ENCODE assay signal across 8 mouse cellular contexts in the genomic region with DNA sequence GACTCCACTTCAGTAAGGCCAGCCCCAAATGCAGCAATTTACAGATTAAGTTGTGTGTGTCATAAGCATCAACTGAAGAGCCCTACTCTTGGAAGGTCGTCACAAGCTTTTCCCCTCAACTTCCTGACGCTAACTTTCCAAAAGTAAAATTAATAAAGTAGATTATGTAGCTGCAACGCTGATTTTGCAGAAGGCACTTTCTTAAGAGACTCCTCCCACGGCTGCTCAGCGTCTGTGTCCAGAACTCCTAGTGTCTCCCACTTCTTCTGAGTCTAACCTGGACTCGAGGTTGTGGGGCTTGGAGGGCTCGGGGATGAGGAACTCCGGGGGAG. TPM values are rescaled to one million over a fixed set of nuclear protein-coding genes. Genes with fewer than 3 reads are reported as not detected.
DNase-seq lines count a peak whose midpoint lies in the region; ATAC-seq and TF ChIP-seq lines count a peak whose summit lies in the region.

No protein-coding gene starts in this region.

- peak; percentile 54 for DNase-seq in embryo, embryonic 10 days (ENCODE audit: low spot score)
- no peak for DNase-seq in embryo, embryonic 10.5 days (ENCODE audit: low spot score)
- DNase-seq in limb, embryonic 11.5 days (ENCODE audit: low spot score): no peak
- DNase-seq in left cerebral cortex, postnatal 36 days (ENCODE audit: low spot score in 2 of 2): no peak
- DNase-seq in right cerebral cortex, postnatal 36 days (ENCODE audit: low spot score in 2 of 2): no peak

- H3K9ac ChIP-seq in limb, embryonic 11.5 days (ENCODE audit: low read length): peak overlapping the region; percentile 96

- no peak for ATAC-seq in megakaryocyte, adult 5-6 weeks (ENCODE audit: poor library complexity, severe bottlenecking)
- no peak for ATAC-seq in limb, embryonic 11.5 days (ENCODE audit: insufficient number of reproducible peaks, low FRiP score, low TSS enrichment, low read depth)

- no peaks in the 10 kb centered on the region for H3K9me3 ChIP-seq in megakaryocyte, embryonic 14.5 days
- no peaks in the 10 kb centered on the region for H3K9me3 ChIP-seq in limb, embryonic 11.5 days (ENCODE audit: control insufficient read depth, low read length)

- TF ChIP-seq CTCF in small intestine, adult 2 months (IDR thresholded peaks at IDR 0.05; ENCODE audit: extremely low read depth, insufficient read length, insufficient replicate concordance, low read depth, low read length): no peak

- intact Hi-C loops in left cerebral cortex, postnatal 36 days (cut with DNase I): loop anchor here (5.0 kb wide), 2 partner anchors 74 to 141 kb away; no protein-coding TSS in a partner anchor

- H3K4me1 ChIP-seq in megakaryocyte, embryonic 14.5 days: peaks cover 57% of the 10 kb centered on the region
- peaks cover 9% of the 10 kb centered on the region for H3K4me1 ChIP-seq in limb, embryonic 11.5 days (ENCODE audit: control insufficient read depth, insufficient read depth, low read length)
- H3K4me1 ChIP-seq in small intestine, adult 2 months (ENCODE audit: control insufficient read depth, insufficient read depth, insufficient read length, low read length): peaks cover 19% of the 10 kb centered on the region; the same call in 1 of the 2 replicates

- H3K27me3 ChIP-seq in megakaryocyte, embryonic 14.5 days (replicated peaks): no peaks in the 10 kb centered on the region
- no peaks in the 10 kb centered on the region for H3K27me3 ChIP-seq in limb, embryonic 11.5 days (ENCODE audit: control insufficient read depth, insufficient read depth, low read length)
- H3K27me3 ChIP-seq in small intestine, adult 2 months (ENCODE audit: control insufficient read depth, insufficient read depth, low read length): no peaks in the 10 kb centered on the region; the same call in 1 of the 2 replicates

- H3K36me3 ChIP-seq in megakaryocyte, embryonic 14.5 days (replicated peaks; ENCODE audit: low read length): peaks cover 33% of the 10 kb centered on the region
- H3K36me3 ChIP-seq in limb, embryonic 11.5 days (ENCODE audit: control insufficient read depth, insufficient read depth, low read length): no peaks in the 10 kb centered on the region
- H3K36me3 ChIP-seq in small intestine, adult 2 months (ENCODE audit: control insufficient read depth, insufficient read depth, low read length): no peaks in the 10 kb centered on the region

- peak overlapping the region; percentile 85 for H3K4me2 ChIP-seq in limb, embryonic 11.5 days (ENCODE audit: low read depth, severe bottlenecking)

- WGBS in limb, embryonic 11.5 days: 3% methylated on average over 8 of the region's 8 CpGs
- WGBS in small intestine, adult 2 months: under 1% methylated on average over 8 of the region's 8 CpGs

- peak overlapping the region; percentile 95; the same call in 1 of the 2 replicates for H3K27ac ChIP-seq in limb, embryonic 11.5 days (replicated peaks; ENCODE audit: low read depth, low read length)
- peak overlapping the region; percentile 95 for H3K27ac ChIP-seq in small intestine, adult 2 months (ENCODE audit: insufficient read depth, low read depth, low read length)

- H3K4me3 ChIP-seq in megakaryocyte, embryonic 14.5 days (replicated peaks): peak overlapping the region; percentile 96
- peak overlapping the region; percentile 93 for H3K4me3 ChIP-seq in limb, embryonic 11.5 days (ENCODE audit: low read depth, low read length)
- peak overlapping the region; percentile 97 for H3K4me3 ChIP-seq in small intestine, adult 2 months (ENCODE audit: low read depth, low read length)

- TF ChIP-seq POLR2A in small intestine, adult 2 months (IDR thresholded peaks at IDR 0.05; ENCODE audit: low read depth, low read length): no peak

RNA-seq across cellular contexts. Expression of gene Galnt7, which starts 1.5 kb away (rescaled TPM):
- polyA plus RNA-seq in megakaryocyte, embryonic 14.5 days (2012; ENCODE audit: insufficient read depth, low replicate concordance): 0.96 and 2.2 TPM in 2 replicates
- total RNA-seq in megakaryocyte, adult 5-6 weeks (2015): 12.3 and 16.4 TPM in 2 replicates
- total RNA-seq in megakaryocyte, adult 5-6 weeks (2017): 13.0 and 18.1 TPM in 2 replicates
- polyA plus RNA-seq in limb, embryonic 11.5 days (2014; fragmentation: Nextera tagmentation; extraction: Ambion mirVana): 18.8 and 22.6 TPM in 2 replicates
- polyA plus RNA-seq in small intestine, adult 2 months (2012; rRNA removed): 2.2 and 3.7 TPM in 2 replicates
- total RNA-seq in left cerebral cortex, postnatal 36 days (2021): 1 to 10 TPM; 7.5 to 9.8 TPM
